Comparison of ENCODE assay signal across 10 mouse cellular contexts in genomic region chr8:95209924-95210323, GRCm38 (mm10). TPM values are rescaled to one million over a fixed set of nuclear protein-coding genes. Genes with fewer than 3 reads are reported as not detected.
DNase-seq lines count a peak whose midpoint lies in the region; ATAC-seq and TF ChIP-seq lines count a peak whose summit lies in the region.
"Had no signal": no experiment of that assay in that cellular context is flagged by ENCODE, and none has a peak within 500 bp of the region (broad histone marks: within the 10 kb centered on the region; RNA-seq: fewer than 3 reads in every experiment).

No protein-coding gene starts in this region.

- peaks cover 27% of the 10 kb centered on the region for H3K4me1 ChIP-seq in heart, embryonic 15.5 days (replicated peaks)
- H3K4me1 ChIP-seq in liver, embryonic 12.5 days = no peaks in the 10 kb centered on the region
- H3K4me1 ChIP-seq: embryonic facial prominence, embryonic 12.5 days; liver, embryonic 13.5 days had no signal

- H3K4me3 ChIP-seq in heart, embryonic 15.5 days = no peak overlapping the region
- no peak overlapping the region for H3K4me3 ChIP-seq in layer of hippocampus, adult 2 months
- H3K4me3 ChIP-seq in liver, embryonic 12.5 days = no peak overlapping the region
- H3K4me3 ChIP-seq: embryonic facial prominence, embryonic 12.5 days; liver, embryonic 13.5 days had no signal

- no peak overlapping the region for H3K9ac ChIP-seq in heart, embryonic 15.5 days
- no peak overlapping the region for H3K9ac ChIP-seq in liver, embryonic 12.5 days
- H3K9ac ChIP-seq: embryonic facial prominence, embryonic 12.5 days; liver, embryonic 13.5 days had no signal

- H3K36me3 ChIP-seq in heart, embryonic 15.5 days = no peaks in the 10 kb centered on the region
- H3K36me3 ChIP-seq in liver, embryonic 12.5 days = no peaks in the 10 kb centered on the region
- H3K36me3 ChIP-seq: embryonic facial prominence, embryonic 12.5 days; liver, embryonic 13.5 days had no signal

- no peaks in the 10 kb centered on the region for H3K27me3 ChIP-seq in heart, embryonic 15.5 days
- H3K27me3 ChIP-seq in liver, embryonic 12.5 days (replicated peaks) = no peaks in the 10 kb centered on the region
- H3K27me3 ChIP-seq: embryonic facial prominence, embryonic 12.5 days; liver, embryonic 13.5 days had no signal

- ATAC-seq in heart, embryonic 15.5 days (replicated peaks; ENCODE audit: insufficient number of reproducible peaks, insufficient read depth, low FRiP score, low read depth) = no peak
- ATAC-seq in granulocyte monocyte progenitor cell, adult 5-6 weeks (replicated peaks; ENCODE audit: poor library complexity, severe bottlenecking) = no peak
- no peak for ATAC-seq in liver, embryonic 12.5 days

- no peak for DNase-seq in heart, adult 11 months
- DNase-seq in 3T3-L1 (ENCODE audit: low read depth, low spot score) = peak; percentile 59
- peak; percentile 84 for DNase-seq in brain, adult 2 months (ENCODE audit: low read depth, low spot score)
- DNase-seq in layer of hippocampus, adult 2 months (ENCODE audit: low spot score in 2 of 2) = peak; percentile 4 to 16
- DNase-seq in cerebellum, adult 9-11 months = no peak
- DNase-seq: liver, embryonic 13.5 days had no signal

- WGBS in heart, embryonic 15.5 days = 24% methylated on average over 11 of the region's 11 CpGs
- WGBS in liver, embryonic 12.5 days (ENCODE audit: insufficient replicate concordance) = 57% methylated on average over 11 of the region's 11 CpGs

- no peak for TF ChIP-seq CTCF in layer of hippocampus, adult 2 months (conservative IDR thresholded peaks at IDR 0.05)

- H3K27ac ChIP-seq in heart, embryonic 15.5 days = peak overlapping the region; percentile 70
- H3K27ac ChIP-seq in layer of hippocampus, adult 2 months = no peak overlapping the region
- no peak overlapping the region for H3K27ac ChIP-seq in liver, embryonic 12.5 days
- H3K27ac ChIP-seq: embryonic facial prominence, embryonic 12.5 days; liver, embryonic 13.5 days had no signal

- no peaks in the 10 kb centered on the region for H3K9me3 ChIP-seq in heart, embryonic 15.5 days (replicated peaks)
- no peaks in the 10 kb centered on the region for H3K9me3 ChIP-seq in liver, embryonic 12.5 days (replicated peaks)
- H3K9me3 ChIP-seq: embryonic facial prominence, embryonic 12.5 days; liver, embryonic 13.5 days had no signal

- peak overlapping the region; percentile 39 for H3K4me2 ChIP-seq in heart, embryonic 15.5 days
- H3K4me2 ChIP-seq in liver, embryonic 12.5 days = no peak overlapping the region
- H3K4me2 ChIP-seq: embryonic facial prominence, embryonic 12.5 days; liver, embryonic 13.5 days had no signal

RNA-seq across cellular contexts. Expression of gene Kifc3, which starts 7.3 kb away (rescaled TPM):
- 15.7 and 19.3 TPM in 2 replicates for polyA plus RNA-seq in heart, embryonic 15.5 days (2015; fragmentation: Nextera tagmentation; extraction: Ambion mirVana)
- 10 to 100 TPM; 61.1 to 61.2 TPM for total RNA-seq in layer of hippocampus, adult 2 months (2021)
- 0.26 and 1.1 TPM in 2 replicates for total RNA-seq in granulocyte monocyte progenitor cell, adult 5-6 weeks (2014; fragmentation: Nextera tagmentation)
- 3.2 and 4.1 TPM in 2 replicates for total RNA-seq in granulocyte monocyte progenitor cell, adult 5-6 weeks (2017)
- 6.2 and 8.8 TPM in 2 replicates for polyA plus RNA-seq in liver, embryonic 12.5 days (2016; fragmentation: Nextera tagmentation; extraction: Ambion mirVana)

Comparison
In these comparisons a context has a peak if more than half of its experiments do, and no peak if none do; other contexts are left out.
1. DNase-seq: peak in 3T3-L1 (single experiment), brain, adult 2 months (single experiment) and layer of hippocampus, adult 2 months (2 of 2); none in heart, adult 11 months (single experiment) and cerebellum, adult 9-11 months (single experiment).
2. RNA of gene Kifc3, which starts 7.3 kb away (total RNA-seq): 61.1 to 61.2 TPM in layer of hippocampus, adult 2 months; 0.26 to 4.1 TPM in granulocyte monocyte progenitor cell, adult 5-6 weeks; every median in the first group is over 10 times any median in the second.